Mouse (Mus musculus) mouse embryonic stem cell (cell line): ENCODE results near the gene Tti1.

Experiments used
- in situ Hi-C, 2 experiments: fragments of 300-500 bp; cut with MboI; formaldehyde crosslinking; loops; 1 replicate in 1 of 2; 3 replicates in 1 of 2; pipeline ENCODE4 v1.14.3; 2019 to 2020; ENCODE audit warnings: low sequenced_read_pairs in 2 of 2, low pct_unique_long_range_greater_than_20kb in 1 of 2, mixed read lengths in 1 of 2; ENCODE audit not compliant: unreplicated experiment in 1 of 2

The Tti1 gene

DNA sequence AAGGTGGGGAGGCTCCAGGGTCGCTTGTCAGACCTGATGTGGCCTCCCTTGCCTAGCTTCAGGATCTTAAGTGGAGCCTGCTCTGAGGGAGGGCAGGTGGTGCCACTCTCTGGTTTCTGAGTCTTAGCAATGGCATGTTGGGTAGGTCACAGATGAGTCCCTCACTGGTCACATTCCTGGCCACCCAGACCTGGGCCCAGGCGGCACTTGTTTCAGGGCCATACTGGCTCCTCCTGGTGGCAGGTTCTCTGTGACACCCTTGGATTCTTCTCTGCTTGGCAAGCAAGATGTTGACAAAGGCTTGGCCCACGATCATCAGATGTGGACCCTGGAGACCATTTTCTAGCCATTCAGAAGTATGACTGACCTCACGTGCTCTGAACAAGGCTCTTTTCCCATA is 95.6 kb downstream of the Tti1 start:
- in situ Hi-C loops: loop anchor here in 1 of 2 experiments (25.0 kb wide), 1 partner anchor 320 kb away; no protein-coding TSS in a partner anchor
